Mouse (Mus musculus) CD4-positive helper T cell, adult 2 months (primary cell): Measurements from ENCODE around the gene Notch1.

Experiments
- DNase-seq: peaks from one replicate; pipeline ENCODE4 v3.0.0-alpha.2; 2012; ENCODE audit warnings: low read depth, missing footprints, low spot score

Gene Notch1

GRCm38 (mm10) chr2:26516275-26516674 is at the start of gene Notch1:
TSS of gene Notch1 (minus strand) at chr2:26516663.
- no peak for DNase-seq

- DNase-seq, result peak; percentile 68
Observed at GRCm38 (mm10) chr2:26566221-26566620, 49.8 kb upstream of the Notch1 start.

GRCm38 (mm10) chr2:26561351-26562016 is 45.0 kb upstream of the Notch1 start:
- peak; percentile 44 for DNase-seq

GRCm38 (mm10) chr2:26560506-26560905 is 44.0 kb upstream of the Notch1 start:
- no peak for DNase-seq

- DNase-seq, result no peak
Observed at GRCm38 (mm10) chr2:26556535-26556993, 40.1 kb upstream of the Notch1 start.

- DNase-seq, result no peak
Observed at GRCm38 (mm10) chr2:26555076-26555475, 38.6 kb upstream of the Notch1 start.

GRCm38 (mm10) chr2:26553904-26554303 is 37.4 kb upstream of the Notch1 start:
- no peak for DNase-seq

- peak; percentile 19 for DNase-seq
Observed at GRCm38 (mm10) chr2:26552066-26552465, 35.6 kb upstream of the Notch1 start.

GRCm38 (mm10) chr2:26551446-26551845 is 35.0 kb upstream of the Notch1 start:
- DNase-seq, result no peak

- DNase-seq, result no peak
Observed at GRCm38 (mm10) chr2:26550777-26551176, 34.3 kb upstream of the Notch1 start.

GRCm38 (mm10) chr2:26550205-26550604 is 33.7 kb upstream of the Notch1 start:
- DNase-seq, result no peak

- no peak for DNase-seq
Observed at GRCm38 (mm10) chr2:26549801-26550200, 33.3 kb upstream of the Notch1 start.

- no peak for DNase-seq
Observed at GRCm38 (mm10) chr2:26547481-26547880, 31.0 kb upstream of the Notch1 start.

- DNase-seq, result no peak
Observed at GRCm38 (mm10) chr2:26544265-26544664, 27.8 kb upstream of the Notch1 start.

- no peak for DNase-seq
Observed at GRCm38 (mm10) chr2:26543768-26544167, 27.3 kb upstream of the Notch1 start.

GRCm38 (mm10) chr2:26543155-26543554 is 26.7 kb upstream of the Notch1 start:
- DNase-seq, result no peak

GRCm38 (mm10) chr2:26541258-26541910 is 24.9 kb upstream of the Notch1 start:
- no peak for DNase-seq

- no peak for DNase-seq
Observed at GRCm38 (mm10) chr2:26540721-26541120, 24.3 kb upstream of the Notch1 start.

- DNase-seq, result no peak
Observed at GRCm38 (mm10) chr2:26539516-26539915, 23.1 kb upstream of the Notch1 start.

- no peak for DNase-seq
Observed at GRCm38 (mm10) chr2:26535517-26536045, 19.1 kb upstream of the Notch1 start.

GRCm38 (mm10) chr2:26534616-26535015 is 18.2 kb upstream of the Notch1 start:
- no peak for DNase-seq

- no peak for DNase-seq
Observed at GRCm38 (mm10) chr2:26534161-26534560, 17.7 kb upstream of the Notch1 start.

GRCm38 (mm10) chr2:26533249-26533648 is 16.8 kb upstream of the Notch1 start:
- no peak for DNase-seq
